Mouse (Mus musculus): Measurements from ENCODE around the gene Dync2li1.

The Dync2li1 gene

DNA sequence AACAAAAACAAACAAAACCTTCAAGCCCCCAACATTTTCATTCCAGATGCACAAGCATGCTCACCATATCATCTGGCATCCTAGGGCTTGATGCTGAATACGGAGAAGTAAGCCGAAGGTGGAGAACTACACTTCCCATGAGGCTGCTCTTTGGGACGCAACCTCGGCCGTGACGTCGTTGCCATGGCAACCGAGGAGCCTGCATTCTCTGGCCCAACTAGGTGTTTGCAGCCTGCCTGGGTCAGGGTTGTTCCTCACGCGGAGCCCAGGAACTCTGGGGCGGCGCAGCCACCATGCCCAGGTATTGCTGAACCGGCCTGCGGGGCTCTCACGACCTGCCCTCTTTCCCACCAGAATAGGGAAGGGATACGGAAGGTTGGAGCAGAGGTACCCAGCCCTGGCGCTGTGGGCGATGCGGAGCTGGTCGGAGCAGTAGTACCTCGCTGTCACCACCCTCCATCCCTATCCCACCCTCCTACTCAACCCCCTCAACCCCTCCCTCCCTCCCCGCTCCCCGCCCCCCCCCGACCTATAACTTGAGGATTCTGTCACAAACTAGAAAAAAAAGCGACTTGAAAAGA lies at the start of gene Dync2li1:
Gene Dync2li1, plus strand, starts transcription at position 221 of the 581 bp plus-strand sequence.
- DNase-seq (ENCODE audit: low read depth, low spot score) = peak; percentile 95

GRCm38 (mm10) chr17:84576621-84577293 lies 49.5 kb upstream of the Dync2li1 start:
- DNase-seq (ENCODE audit: low read depth, low spot score) = no peak

DNA sequence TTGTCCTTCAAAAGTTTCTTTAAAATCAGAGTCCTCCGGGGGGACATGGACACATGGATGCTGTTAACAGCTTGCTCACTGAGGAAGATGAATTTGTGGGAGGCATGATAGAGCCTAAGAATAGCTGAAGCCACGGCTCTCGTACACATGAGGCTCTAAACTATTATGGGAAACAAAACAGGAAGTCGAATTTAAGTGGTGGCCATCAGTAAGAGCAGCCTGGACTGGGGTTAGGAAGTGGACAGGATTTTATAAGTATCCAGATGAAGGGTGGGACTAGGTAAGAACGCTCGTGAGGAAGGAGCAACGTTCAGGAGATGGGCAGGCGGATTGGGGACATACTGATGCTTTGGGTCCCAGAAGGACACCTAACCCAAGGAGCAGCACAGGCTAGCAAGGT lies 47.0 kb upstream of the Dync2li1 start:
- no peak for DNase-seq (ENCODE audit: low read depth, low spot score)

DNA sequence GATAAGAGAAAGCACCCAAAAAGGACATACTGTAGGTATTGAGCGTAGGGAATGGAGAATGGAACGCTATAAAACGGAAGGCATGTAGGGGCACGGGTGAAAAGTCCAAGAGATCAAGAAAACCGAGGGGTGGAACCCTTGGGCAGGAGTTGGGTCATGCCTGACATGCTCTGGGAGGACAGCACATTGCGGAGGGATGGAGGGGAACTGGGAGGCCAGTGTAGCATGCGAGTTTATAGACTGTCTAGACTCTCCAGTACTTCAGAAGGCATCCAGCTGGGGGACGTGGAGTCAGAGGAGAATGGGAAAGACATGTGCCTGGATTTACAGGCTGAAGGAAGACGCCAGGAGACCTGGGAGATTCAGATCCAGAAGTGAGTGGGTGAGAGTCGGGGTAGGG lies 46.5 kb upstream of the Dync2li1 start:
- DNase-seq (ENCODE audit: low read depth, low spot score) = no peak

- DNase-seq (ENCODE audit: low read depth, low spot score) = no peak
These were observed 45.5 kb upstream of the Dync2li1 start for GRCm38 (mm10) chr17:84580821-84581220.

GRCm38 (mm10) chr17:84581740-84582414 lies 44.4 kb upstream of the Dync2li1 start:
- DNase-seq (ENCODE audit: low read depth, low spot score) = no peak

DNA sequence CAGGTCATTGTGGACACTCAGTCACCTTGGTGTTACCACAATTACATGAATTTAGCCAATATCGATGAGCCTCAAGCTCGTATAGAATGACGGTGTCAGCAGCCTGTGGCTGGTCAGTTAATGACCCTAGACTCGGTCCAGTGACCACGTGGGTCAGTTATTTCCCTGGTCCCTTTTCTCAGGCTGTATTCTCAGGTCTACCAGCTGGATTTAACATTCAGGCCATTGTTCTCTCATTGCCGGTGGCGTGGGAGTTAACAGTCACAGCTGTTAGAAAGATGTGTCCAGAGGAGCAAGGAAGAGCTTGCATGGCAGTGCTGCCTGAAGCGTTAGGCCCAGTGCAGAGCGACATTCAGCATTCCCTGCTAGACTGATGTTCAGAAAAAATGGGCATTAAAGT lies 42.2 kb upstream of the Dync2li1 start:
- no peak for DNase-seq (ENCODE audit: low read depth, low spot score)

DNA sequence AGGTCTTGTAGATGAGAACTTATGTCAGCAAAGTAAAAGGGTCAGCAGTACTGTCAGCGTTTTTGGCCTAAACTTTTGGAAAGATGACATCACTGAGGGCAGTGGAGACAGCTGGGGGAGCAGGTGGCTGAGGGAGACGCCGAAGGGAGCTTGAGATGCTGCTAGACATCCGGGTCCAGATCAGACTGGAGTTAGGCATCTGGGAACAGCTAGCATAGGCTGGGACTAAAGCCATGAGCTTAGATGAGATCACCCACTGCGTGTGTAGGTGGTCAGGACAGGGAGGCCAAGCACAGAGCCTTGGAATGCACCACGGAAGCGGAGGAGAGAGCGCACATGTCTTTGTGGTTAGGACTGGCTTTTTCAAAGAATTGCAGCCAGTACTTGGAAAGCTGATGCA lies 41.2 kb upstream of the Dync2li1 start:
- no peak for DNase-seq (ENCODE audit: low read depth, low spot score)

DNA sequence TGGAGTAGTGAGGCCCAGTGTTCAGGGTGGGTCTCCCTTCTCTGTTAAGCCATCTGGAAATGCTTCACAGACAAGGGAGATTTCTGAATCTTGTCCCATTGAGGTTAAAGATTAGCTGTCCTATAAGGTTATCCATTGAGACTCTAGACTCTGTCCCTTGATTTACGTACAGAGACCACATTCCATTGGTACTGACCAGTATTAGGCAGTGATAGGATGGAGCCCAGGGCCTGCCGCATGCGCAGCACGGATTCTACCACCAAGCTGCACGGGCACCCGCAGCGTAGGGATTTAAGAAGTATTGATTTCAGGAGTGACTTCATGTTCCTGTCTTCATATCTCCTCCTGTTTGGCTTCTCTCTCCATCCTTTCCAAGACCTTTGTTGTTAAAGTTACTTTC lies 36.2 kb upstream of the Dync2li1 start:
- no peak for DNase-seq (ENCODE audit: low read depth, low spot score)

GRCm38 (mm10) chr17:84591431-84592150 lies 34.7 kb upstream of the Dync2li1 start:
- no peak for DNase-seq (ENCODE audit: low read depth, low spot score)

- DNase-seq (ENCODE audit: low read depth, low spot score) = no peak
These were observed 30.3 kb upstream of the Dync2li1 start for GRCm38 (mm10) chr17:84596015-84596441.

- DNase-seq (ENCODE audit: low read depth, low spot score) = no peak
These were observed 29.8 kb upstream of the Dync2li1 start for GRCm38 (mm10) chr17:84596501-84596900.

GRCm38 (mm10) chr17:84597859-84598258 lies 28.4 kb upstream of the Dync2li1 start:
- no peak for DNase-seq (ENCODE audit: low read depth, low spot score)

GRCm38 (mm10) chr17:84598928-84599327 lies 27.4 kb upstream of the Dync2li1 start:
- no peak for DNase-seq (ENCODE audit: low read depth, low spot score)

GRCm38 (mm10) chr17:84600051-84600983 lies 26.0 kb upstream of the Dync2li1 start:
- no peak for DNase-seq (ENCODE audit: low read depth, low spot score)

DNA sequence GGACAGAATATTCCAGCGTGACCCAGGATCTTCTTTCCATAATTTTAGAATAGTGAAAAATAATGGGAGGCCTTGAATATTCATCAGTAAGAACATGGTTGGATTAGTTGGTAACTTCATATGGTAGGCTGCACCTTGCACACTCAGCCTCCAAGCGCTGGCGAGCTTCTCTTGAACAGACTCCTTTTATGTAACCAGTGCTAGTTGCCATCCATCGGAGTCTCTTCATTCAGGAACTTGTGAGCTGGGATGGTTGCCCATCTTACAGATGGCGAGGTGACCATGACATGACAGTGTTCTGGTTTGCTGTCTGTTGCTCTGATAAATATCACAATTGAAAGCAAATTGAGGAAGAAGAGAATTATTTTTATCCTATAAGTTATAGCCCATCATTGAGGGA lies 24.5 kb upstream of the Dync2li1 start:
- no peak for DNase-seq (ENCODE audit: low read depth, low spot score)

DNA sequence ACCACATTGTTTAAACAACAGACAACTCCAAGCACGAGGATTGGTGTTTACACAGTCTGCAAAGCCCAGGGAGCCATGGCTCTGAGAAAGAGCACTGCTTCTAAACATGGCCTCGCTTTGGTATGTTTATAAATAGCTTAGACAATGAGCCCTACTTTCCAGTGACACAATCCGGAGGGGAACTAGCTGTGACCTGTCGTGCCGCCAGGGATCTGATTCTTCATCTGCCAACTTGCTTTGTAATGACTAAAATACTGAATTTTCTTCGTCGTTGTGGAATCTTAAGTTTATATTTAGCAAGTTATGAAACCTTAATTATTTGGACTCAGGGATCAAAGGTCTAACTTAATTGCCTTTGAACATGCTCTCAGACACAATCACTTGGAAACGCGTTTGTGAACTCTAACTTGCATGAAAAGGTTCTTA lies 23.1 kb upstream of the Dync2li1 start:
- DNase-seq (ENCODE audit: low read depth, low spot score) = no peak

DNA sequence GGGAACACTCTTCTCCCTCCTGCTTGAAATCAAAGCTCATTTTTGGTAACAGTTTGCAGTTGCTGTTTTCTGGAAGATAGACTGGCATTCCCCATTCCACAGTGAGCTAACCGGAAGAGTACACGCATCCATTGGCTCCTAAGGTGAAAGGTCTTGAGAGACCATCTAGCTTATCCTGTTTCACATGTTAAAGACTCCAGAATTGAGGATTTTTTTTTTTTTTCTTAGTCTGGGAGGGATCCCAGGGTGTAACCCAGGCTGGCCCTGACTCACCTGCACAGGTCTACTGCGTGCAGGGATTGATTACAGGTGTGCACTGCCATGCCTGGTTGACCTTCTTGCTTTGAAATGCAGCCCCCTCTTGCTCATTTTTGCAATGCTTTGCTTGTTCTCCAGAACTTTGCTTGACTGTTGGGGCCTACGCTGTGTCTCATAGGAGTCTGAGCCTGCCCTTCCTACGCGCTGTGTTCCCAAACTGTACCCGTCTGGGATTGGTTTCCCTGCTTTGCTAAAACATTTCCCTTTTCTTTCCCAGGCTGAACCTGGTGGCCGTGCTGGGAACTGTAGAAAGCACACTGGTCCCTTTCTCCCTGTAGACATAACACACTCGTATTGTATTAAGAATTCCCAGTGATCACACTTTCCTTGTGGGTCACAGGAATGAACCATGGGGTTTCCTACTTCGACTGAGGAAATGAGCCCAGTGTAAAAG lies 22.4 kb upstream of the Dync2li1 start:
- DNase-seq (ENCODE audit: low read depth, low spot score) = no peak

DNA sequence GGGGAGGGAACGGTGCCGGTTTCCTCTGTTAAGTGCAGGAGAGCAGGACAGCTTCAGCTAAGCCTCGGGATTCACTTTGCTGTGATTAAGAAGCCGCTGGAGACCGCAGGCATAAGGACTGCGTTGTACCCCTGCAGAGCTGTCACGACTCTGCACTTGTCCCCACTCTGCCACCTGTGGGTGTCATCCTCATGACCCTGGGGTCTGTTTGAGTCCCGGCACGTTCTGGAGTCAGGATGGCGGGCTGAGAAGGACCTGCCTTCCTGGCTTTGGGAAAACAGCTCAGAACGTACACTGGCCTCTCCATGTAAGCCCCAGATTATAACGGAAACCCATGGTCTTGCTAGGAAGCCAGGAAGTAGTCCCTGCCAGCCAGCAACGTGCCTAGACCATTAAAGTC lies 19.3 kb upstream of the Dync2li1 start:
- no peak for DNase-seq (ENCODE audit: low read depth, low spot score)

DNA sequence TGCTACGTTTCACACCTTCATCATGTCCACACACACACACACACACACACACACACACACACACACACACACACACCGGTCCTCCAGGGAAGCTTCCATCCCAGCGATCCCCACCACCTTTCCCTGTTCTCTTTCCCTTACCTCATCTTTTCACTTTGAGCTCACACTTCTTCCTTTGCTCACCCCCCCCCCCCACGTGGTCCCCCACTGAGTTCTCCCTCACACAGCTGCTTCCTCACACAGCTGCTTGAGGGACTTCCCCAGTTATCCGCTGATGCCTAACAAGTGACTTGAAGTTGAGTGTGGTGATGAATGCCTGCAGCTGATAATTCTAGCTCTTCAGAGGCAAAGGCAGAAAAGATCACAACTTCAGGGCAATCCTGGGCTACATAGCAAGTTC lies 18.7 kb upstream of the Dync2li1 start:
- no peak for DNase-seq (ENCODE audit: low read depth, low spot score)

DNA sequence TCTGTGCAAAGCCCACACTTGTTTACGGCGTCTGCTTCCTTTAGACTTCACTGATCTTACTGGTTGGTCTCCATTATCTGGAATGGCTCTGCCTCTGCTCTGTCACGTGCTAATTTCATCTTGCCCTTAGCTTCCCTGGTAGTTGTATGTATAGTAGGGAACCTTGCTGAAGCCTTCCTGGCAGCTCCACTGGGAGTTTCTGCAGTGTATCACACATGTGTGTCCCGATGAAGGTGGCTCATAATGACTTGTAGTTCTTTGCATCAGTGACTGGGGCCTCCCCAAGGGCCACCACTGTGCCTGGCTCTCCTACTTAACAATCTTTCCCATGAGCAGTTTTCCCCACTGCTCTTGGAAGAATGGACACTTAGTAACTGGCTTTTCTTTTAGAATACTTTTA lies 17.7 kb upstream of the Dync2li1 start:
- DNase-seq (ENCODE audit: low read depth, low spot score) = no peak
